Mouse (Mus musculus): Measurements from ENCODE around the gene Hjurp.

DNA sequence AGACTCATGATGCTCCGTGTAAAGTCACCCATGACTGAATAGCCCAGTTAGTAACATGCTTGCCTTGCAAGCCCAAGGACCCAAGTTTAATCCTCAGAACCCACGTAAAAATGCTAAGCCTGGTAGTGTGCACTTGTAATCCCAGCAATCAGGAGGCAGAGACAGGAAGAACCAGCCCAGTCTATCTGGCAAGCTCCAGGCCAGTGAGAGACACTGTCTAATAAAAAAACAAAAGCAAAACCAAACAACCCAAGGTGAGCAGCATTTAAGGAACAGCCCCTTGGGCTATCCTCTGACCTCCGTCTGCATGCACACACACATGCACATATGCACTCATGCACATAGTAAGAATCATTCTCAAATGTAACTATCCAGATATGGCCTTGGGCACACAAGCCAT is 47.9 kb downstream of the Hjurp start:
- TF ChIP-seq CTCF (IDR thresholded peaks at IDR 0.05; ENCODE audit: low read depth) (no peak), EP300 (IDR thresholded peaks at IDR 0.05; ENCODE audit: low read depth) (no peak)
